Mouse (Mus musculus) thymus, adult 18-20 months (tissue): ENCODE data around the gene Nwd2.

ENCODE experiments used
- DNase-seq, 2 experiments: peaks; one replicate each; pipeline ENCODE4 v3.0.0; 2022; ENCODE audit warnings: mixed read lengths in 2 of 2

The Nwd2 gene

DNA sequence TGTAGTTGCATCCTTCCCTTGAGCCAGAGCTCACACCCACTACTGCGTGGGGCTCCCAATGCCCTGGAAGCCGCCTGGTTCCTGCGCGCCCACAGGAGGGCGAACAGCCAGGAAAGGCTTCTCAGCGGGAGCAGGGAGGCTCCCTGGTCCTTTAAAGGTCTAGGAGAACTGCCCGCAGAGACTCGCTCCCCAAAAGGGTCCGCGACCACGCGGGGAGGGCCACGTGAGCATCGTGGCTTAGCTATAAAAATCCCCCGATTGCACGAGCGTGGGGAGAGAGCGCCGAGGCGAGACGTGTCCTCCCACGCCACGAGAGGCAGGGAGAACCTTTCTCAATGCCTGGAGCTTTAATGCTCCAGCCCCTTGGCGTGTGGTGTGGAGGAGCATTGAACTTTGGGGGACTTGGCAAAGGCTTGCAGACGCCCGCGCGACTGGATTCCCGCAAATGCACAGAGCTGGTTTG, at the start of gene Nwd2:
TSS of gene Nwd2 (plus strand) at position 33 of the 463 bp plus-strand sequence.
- no peak for DNase-seq

DNA sequence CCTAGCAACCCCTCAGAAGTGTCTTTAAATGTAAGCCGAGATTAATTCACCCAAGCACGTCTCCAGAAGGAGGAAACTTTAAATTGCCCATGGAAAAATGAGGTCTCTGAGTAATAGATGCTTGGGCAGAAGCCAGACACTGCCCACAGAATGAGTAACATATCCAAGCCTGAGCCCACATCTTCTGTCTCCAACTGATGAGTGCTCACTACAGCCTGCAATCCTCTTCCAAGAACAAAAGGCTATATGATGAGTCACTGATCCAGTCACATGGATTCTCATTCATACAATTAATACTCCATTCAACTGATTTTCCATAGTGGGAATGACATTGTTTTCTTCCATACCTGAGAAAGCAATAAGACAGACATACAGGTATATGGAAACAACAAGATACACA, 41.5 kb upstream of the Nwd2 start:
- DNase-seq: no peak

DNA sequence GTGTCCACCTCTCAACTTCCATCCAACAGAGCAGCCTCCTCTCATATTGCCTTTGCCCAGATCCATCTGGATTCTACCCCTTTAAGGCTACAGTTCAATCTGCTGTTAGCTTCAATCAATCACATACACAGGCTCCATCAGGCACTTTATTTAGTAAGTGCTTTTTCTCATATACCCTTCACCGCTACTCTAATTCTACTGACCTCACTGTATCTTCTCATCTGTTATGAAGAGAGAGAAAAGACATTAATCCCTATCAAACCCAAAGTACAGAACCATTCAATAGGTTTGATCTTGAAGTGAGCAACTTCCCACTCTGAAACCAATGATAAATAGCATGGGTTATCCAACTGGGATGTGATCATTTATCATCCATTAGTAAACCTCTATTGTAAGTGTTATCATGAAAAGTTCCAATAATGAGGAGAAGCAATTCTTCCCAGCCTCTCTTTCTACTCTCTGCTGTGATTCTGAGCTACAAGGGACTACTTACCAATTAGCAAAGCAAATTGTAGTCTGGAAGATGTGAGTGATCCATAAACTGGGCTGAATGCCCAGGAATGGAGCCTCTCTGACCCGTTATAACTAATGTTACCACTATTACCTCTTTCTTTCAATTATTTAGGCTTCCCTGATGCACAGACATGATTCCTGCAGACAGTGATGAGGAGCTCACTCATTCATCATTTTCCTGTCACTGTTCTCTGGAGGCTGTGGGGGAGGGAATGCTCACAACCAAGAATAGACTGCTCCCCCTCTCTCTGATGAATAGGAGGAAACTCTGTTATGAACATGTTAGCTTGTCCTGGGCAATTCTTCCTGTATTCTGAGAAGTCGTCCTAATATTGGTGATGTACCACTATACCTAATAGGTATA, 31.9 kb upstream of the Nwd2 start:
- DNase-seq: no peak

DNA sequence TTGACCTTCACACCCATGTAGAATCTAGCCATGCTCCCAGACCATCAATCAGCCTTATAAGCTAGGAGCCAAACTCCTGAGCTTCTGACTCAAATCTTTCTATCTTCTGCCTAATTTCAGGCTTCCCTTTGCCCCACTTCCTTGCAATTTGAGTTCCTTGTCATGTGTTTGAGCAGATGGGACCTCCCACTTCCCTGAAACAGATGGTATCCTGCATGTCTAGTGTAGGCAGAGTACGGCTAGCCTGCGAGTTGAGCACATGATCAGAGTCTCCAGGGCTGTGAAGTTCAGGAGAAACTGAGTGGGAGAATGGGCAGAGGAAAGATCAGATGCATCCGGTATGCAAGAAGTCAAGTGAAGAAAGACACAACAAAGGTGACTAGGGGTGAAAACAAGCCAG, 24.8 kb upstream of the Nwd2 start:
- DNase-seq: no peak

DNA sequence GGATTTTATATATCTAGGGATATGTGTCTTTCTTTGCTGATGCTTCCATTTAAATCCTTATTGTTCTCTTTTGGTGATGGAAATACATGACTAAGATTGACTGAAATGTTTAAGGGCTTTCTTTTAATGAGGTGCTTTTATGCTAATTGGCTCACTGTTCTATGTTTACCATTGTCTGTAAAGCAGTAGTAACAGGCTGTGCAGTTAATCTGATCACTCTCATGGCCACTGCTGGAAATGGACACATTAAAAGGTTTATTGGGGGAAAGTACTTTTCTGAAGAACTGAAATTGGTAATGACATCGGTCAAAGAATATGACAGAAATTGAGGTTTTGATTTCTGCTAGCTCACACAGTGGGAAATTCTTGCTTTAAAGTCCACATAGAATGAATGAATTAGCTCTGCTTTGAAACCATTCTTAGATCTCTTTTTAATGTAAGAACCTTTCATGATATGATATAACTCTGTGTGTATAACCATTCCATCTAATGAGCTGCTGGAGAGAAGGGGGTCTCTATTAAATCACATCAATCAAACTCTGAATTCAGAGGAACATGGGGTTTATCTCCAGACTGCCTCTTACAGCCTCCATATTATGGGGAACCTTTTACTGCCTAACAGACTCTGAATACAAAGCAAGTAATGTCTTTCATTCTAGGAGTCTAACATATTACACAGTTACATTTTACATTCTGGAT, 20.9 kb upstream of the Nwd2 start:
- DNase-seq: no peak

DNA sequence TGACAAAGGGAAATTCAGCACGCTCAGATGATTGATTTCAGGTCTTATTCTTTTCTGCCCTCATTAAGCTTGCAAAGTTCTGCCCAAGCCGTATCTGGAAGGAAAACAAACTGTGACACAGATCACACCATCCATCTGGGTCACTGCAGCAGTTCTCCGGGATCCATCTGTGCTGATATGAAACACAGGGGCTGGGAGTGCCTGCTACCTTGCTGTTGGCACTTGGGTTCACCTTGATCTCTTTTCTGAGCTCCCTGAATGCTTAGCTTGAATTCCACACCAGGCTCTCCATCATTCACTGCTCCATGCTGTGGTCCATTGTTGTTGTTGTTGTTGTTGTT, 20.4 kb upstream of the Nwd2 start:
- no peak for DNase-seq

DNA sequence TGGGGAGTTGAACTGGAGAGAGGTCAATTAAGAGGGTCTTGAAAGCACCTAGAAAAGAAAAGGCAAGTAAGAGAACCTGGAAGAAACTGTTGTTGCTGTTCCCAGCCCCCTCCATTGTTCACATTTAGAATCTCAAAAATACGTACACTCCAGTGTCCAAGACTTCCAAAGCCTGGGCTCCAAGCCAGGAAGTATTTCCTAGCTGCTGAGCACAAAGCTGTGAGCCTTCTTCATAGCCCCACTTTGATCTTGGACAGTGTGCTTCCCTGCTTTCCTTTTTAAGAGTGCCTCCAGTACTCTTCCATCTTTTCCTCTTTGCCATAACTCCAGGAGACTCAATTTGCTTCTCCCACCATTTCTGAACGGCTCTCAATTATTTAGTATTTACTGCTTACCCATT, 14.3 kb upstream of the Nwd2 start:
- no peak for DNase-seq

DNA sequence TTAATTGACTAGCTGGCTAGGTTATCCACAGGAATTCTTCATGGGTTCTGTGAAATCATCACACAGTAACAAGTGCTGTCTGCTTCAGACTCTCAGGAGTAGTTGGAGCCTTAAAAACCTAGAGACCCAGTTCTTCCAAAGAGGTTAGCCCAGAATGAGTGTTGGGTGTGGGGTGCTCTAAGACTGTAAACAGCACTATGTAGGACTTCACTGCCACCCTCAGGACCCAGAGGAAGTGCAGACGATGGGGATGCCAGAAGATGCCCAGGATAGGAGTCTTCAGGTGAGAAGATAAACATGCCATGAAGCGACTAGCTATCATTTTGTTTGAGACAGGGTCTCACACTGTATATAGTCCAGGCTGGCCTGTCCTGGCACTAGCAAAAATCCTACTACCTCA, 715 bp upstream of the Nwd2 start:
- DNase-seq: no peak

DNA sequence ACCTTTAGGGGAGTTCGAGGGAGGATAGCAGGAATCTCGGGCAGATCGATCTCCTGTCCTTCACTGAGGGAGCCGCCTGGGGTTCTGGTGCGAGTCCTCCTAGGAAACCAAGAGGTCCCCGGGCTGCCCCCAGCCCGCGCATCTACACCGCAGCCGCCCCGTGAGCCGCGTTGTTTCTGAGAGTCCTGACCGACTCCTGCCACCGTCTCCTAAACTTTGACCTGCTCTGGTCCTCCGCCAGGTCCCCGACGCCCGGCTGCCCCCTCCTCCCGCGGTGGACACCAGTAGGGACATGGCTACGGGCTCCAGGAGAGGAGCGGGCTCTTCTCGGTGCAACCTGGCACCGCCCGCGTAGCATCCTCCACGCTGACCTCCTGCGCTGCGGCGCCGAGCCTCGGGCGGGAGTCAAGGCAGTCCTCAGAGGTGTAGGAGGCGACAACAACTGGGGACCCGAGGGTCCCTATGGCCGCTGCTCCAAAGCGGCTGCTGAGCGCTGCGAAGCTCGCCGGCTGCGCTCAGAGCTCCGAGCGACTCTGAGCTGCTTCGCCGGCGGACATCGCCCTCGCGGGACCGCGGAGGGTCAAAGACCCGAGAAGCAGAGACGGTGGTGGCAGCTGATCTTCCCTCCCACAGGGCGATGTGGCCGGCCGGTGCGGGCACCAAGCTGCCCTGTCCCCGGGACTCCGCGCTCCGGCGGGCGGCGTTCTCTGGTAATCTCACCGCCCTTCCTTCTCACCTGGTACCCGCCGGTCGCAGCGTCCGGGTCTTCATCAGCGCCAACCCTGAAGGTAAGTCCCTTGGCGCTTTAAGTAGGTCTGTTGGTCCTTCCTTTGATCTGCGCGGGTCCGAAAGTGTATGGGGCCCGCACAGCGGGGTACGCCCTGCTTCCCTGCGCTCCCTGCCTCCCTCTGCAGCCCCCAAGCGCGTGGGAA, 897 bp downstream of the Nwd2 start:
- no peak for DNase-seq

DNA sequence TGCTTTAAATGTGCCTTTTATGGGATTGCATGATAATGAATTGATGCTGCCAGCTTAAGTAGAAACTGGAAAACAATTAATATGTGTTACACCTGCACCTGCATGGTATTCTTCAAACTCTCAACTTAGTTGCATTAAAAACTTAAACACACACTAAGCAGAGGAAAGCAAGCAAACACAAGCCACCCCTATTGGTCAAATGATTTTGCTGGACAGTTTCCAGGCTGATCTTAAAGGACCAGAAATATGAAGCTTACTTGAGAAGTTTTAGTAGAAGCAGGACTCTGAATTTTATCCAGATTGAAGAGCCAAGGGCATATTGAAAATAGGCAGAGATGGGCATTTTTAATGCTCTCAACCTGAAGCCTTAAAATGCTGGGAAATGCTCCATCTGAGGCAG, 2.9 kb downstream of the Nwd2 start:
- DNase-seq: no peak

DNA sequence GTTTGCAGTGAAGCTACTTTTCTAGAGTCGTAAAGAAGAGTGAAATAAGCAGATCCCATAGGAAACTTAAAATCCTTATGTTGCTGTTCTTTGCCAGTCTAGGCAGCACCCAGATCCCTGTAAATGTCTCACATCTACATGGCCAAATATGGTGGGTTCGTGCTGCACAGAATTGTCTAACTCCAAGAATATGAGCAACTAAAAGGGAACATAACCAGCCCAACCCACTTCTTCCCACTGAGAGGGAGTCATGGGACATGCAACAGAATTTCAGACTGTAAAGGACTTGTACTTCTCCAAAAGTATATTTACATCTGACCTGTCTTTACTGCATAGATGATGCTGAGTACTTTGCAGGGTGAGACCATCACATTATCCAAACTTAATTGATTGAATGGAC, 3.8 kb downstream of the Nwd2 start:
- no peak for DNase-seq

DNA sequence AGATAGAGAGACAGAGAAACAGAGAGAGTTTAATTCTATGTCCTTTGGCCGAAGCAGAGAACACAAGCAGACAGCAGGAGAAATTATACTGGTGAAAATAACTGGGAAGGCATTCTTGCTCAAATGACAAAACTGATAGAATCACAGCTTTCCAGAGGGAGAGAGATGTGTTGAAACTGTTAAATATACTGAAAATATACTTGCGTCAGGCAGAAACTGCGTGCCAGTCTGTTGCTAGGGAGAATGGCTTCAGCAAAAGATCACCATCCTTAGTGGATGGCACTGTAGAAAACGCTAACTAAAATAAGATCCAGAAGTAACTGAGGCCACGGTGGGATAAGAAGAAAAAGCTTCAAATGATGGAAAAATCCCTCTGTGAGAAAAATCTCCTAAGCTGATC, 18.0 kb downstream of the Nwd2 start:
- no peak for DNase-seq

DNA sequence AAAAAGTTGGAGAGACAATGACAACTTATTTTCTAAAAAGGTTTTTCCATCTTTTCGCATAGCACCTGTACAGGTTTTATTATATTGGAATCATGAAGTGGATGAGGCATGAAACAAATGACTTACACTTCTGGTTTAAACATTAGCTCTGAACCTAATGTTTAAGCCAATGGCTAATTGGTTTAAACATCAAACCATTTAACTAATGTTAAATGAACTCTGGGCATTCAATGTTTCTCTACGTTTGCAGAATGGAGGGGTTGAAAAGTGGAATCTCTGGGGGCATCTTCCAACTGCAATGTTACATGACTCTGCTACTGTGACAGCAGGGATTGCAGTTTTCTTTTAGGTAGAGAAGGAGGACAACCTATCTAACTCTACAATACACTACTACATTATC, 27.0 kb downstream of the Nwd2 start:
- DNase-seq: no peak

DNA sequence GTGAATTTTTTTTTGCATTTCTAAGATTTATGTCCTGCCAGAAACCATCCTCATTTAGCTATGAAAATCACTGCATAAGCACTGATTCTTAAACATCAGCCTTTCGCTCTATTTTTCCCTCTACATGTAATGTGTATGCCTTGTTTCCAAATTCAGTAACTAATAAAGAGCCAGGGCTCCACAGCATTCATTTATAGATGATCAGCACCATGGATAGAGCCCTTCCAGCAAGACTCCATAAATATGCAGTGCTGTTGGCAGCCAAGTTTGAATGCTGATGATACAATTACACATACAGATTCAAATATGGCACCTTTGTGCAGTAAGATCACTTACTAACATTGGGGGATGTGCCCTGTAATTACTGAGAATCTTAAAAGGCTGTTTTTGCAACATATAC, 40.2 kb downstream of the Nwd2 start:
- DNase-seq: no peak

DNA sequence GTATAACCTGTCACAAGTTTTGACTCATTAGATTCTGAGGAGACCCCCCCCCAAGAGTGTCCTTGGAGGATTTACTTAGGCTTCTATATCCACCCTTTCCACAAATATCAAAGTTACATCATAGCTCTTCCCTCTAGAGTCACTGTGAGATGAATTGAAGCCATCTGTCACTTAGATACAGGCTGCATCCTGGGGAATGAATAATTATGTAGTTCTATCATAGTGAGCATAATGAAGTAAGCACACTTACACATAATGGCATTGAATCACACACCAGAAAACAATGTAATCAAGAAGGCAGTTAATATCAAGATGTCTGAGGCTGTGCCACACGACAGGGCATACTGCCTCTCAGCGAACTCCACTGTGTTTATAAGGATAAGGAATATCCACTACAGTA, 47.9 kb downstream of the Nwd2 start:
- no peak for DNase-seq

DNA sequence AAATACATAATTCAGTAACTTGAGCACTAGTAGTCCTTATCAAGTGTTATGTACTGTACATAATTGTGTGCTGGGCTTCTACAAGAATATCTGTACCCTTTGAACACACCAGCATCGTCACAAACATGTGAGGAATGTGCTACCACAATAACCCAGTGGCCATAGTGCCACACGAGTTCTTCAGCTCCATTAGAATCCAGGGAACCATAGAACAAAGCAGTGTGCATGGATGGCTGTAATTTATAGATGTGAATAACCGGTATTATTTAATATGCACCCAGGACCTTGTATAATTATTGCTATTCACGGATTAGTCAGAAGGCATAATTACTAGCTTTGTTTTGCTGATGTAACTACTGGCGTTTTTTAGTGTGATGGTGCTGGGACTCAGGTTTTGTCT, 48.3 kb downstream of the Nwd2 start:
- no peak for DNase-seq

DNA sequence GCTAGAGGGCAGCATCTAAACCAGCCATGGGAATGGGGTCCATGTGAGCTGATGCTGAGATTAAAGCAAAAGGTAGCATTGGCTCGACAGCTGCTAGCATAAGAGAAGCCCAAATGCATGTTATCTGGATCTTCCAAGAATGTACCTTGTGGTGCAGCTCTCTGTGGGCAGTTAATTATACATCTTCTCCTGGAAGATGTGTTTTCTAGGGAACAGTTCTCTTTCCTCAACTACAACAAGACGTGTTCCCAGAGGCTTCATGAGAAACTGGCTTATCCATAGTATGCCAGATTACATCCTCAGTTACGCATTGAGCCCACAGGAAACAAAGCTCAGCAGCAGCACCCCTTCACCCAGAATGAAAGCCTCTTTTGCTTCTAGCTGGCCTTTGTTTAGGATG, 80.1 kb downstream of the Nwd2 start:
- no peak for DNase-seq

DNA sequence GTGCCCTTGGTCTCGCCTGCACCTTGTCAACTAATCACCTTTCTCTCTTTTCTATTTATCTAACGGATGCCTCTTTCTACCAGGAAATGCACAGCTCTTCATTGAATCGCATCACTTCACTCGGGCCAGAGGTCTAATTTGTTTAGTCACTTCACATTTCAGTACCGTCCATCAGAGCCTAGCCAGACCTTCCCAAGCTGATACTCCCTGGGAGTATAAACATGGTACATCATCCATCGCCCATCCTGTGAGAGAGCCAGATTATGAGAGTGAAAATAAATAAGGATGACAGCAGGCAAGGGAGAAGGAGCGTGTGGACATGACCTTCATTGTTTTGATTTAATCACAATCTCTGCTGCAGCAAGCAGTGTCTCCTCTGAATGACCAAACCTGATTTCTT, 86.6 kb downstream of the Nwd2 start:
- DNase-seq: no peak

DNA sequence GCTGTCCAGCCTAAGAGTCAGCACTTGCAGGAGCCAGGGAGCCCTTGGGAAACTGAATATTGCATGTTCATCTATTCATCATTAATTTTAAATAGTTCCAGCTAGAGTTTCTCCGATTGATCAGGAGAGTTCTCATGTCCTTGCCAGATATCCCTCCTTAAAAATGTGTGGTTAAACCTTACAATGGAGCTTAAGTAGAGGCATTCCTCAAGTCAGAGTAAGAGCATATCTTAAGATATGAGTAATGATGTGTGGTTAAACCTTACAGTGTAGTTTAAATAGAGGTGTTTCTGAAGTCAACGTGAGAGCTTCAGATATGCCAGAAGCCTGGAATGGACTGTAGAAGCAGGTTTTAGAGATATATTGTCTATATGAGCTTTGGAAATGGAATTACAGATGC, 94.5 kb downstream of the Nwd2 start:
- no peak for DNase-seq

DNA sequence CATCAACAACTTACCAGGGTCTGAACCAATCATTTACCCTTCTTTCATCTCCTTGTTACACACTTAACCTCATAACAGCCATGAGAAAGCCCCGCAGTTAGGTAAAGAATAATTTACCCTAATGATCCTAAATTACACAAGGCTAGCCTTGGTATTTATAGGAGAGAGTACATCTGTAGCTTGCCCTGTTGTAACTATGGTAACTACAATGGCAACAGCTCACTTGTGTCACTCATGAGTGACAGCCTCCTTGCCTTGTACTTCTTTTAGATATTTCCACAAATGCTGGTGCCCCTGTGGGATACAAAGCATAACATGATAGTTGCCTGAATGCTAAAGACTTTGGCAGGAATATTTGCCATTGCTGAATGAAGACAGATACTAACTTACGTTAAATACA, 99.4 kb downstream of the Nwd2 start:
- no peak for DNase-seq

DNA sequence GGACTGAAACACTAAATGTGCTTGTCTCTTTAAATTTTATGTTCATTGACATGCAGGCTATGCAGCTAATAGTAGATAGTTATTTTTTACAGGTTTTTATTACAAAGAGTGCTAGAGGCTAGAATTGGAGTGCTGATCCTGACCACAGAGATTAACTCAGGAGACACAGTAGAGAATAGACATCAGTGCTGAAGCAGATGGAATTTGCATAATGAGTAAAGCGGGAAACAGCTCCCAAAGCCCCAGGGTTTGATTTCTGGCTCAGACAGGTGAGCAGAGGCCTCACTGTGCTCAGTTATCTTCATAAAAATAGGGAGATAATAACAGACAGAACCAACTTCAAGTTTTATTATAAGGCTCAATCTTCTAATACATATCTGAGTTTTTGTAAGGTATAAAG, 99.9 kb downstream of the Nwd2 start:
- DNase-seq: no peak

DNA sequence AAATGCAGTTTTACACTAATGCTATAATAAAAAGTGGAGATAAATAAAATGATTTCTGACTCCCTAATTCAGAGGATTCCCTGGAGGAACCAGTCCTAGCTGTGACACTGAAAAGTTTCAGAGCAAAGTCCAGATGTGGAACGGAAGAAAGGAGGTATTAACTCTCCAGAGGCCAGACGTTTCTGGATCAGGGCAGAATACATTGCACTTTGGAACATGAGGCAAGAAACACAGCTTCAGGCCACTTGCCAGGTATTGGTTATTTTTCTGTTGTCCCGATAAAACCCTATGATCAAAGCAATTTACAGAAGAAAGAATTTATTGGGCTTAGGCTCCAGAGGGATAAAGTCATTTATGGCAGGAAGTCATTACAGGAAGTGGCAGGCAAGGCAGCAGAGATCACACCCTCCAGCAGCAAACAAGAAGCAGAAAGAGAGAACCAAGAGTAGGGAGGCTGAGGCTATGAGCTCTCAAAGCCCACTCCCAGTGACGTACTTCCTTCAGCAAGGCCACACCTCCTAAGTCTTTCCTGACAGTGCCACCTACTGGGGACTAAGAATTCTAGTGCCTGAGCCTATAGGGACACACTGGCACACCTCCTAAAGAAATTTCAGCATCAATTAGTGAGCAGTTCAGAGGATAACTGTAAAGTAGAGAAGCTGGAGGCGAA, 106.3 kb downstream of the Nwd2 start:
- no peak for DNase-seq

DNA sequence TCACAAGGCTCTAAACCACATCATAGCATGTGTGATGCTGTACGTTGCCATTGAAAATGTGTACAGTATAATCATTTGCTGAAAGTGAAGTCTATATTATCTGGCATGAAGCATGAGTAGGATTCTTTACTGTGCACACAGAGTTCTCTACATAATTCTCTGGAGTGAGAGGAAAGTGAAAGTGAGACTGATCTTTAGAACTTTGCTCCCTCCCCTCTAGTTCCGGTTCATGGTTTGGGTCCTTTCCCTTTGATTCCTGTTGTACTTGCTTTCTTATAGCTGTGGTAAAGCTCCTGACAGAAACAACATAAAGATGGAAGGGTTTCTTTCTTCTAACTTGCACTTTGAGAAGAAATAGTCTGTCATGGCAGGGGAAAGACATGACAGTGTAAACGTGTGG, 107.0 kb downstream of the Nwd2 start:
- no peak for DNase-seq
